Mouse (Mus musculus): Measurements from ENCODE around the gene Anapc11. TPM values are rescaled to one million over a fixed set of nuclear protein-coding genes. Genes with fewer than 3 reads are reported as not detected.

Gene Anapc11
- polyA plus RNA-seq, 2 experiments from 2014 or later: 122 to 134 TPM

- no peak for ATAC-seq
Measured at GRCm38 (mm10) chr11:120608241-120609034, 10.2 kb downstream of the Anapc11 start, which contains the start of gene Npb. Gene Npb, plus strand, starts transcription at chr11:120608477.

- no peak for ATAC-seq
Measured at GRCm38 (mm10) chr11:120609250-120609649, 11.0 kb downstream of the Anapc11 start.

GRCm38 (mm10) chr11:120610477-120611046, 12.3 kb downstream of the Anapc11 start:
- ATAC-seq: no peak

- ATAC-seq: peak; percentile 41
Measured at GRCm38 (mm10) chr11:120612763-120613162, 14.5 kb downstream of the Anapc11 start.

GRCm38 (mm10) chr11:120613481-120613972, 15.3 kb downstream of the Anapc11 start:
- no peak for ATAC-seq

- ATAC-seq: no peak
Measured at GRCm38 (mm10) chr11:120613976-120614375, 15.8 kb downstream of the Anapc11 start.

- ATAC-seq: no peak
Measured at GRCm38 (mm10) chr11:120615167-120615566, 16.9 kb downstream of the Anapc11 start.

GRCm38 (mm10) chr11:120615606-120616203, 17.5 kb downstream of the Anapc11 start:
- ATAC-seq: no peak

- no peak for ATAC-seq
Measured at GRCm38 (mm10) chr11:120616617-120617294, 18.5 kb downstream of the Anapc11 start.

- ATAC-seq: peak; percentile 93
Measured at GRCm38 (mm10) chr11:120617519-120618112, 19.4 kb downstream of the Anapc11 start, which contains the start of gene Pcyt2. Gene Pcyt2, minus strand, starts transcription at chr11:120617936.

- ATAC-seq: no peak
Measured at GRCm38 (mm10) chr11:120618619-120619535, 20.7 kb downstream of the Anapc11 start.

GRCm38 (mm10) chr11:120620195-120620594, 22.0 kb downstream of the Anapc11 start:
- no peak for ATAC-seq

GRCm38 (mm10) chr11:120622805-120623204, 24.6 kb downstream of the Anapc11 start:
- no peak for ATAC-seq

GRCm38 (mm10) chr11:120623961-120624679, 25.9 kb downstream of the Anapc11 start:
- peak; percentile 46 for ATAC-seq

GRCm38 (mm10) chr11:120624680-120625111, 26.5 kb downstream of the Anapc11 start:
- peak; percentile 69 for ATAC-seq

- no peak for ATAC-seq
Measured at GRCm38 (mm10) chr11:120625152-120625775, 27.0 kb downstream of the Anapc11 start, which contains the start of gene Sirt7. Gene Sirt7, minus strand, starts transcription at chr11:120625240.

GRCm38 (mm10) chr11:120626785-120627467, 28.7 kb downstream of the Anapc11 start:
- ATAC-seq: no peak

GRCm38 (mm10) chr11:120627468-120628300, 29.5 kb downstream of the Anapc11 start:
- ATAC-seq: peak; percentile 50
